Mouse (Mus musculus): ENCODE data around the gene Slc25a33. TPM values are rescaled to one million over a fixed set of nuclear protein-coding genes. Genes with fewer than 3 reads are reported as not detected.
"Not testable (repeated sequence)": the region's sequence is repeated elsewhere in the genome, so short reads cannot be mapped to it uniquely, and the experiment has no call there.

Slc25a33 gene
- polyA plus RNA-seq (2014; fragmentation: Nextera tagmentation; extraction: Ambion mirVana) = 40.3 and 48.4 TPM in 2 replicates

DNA sequence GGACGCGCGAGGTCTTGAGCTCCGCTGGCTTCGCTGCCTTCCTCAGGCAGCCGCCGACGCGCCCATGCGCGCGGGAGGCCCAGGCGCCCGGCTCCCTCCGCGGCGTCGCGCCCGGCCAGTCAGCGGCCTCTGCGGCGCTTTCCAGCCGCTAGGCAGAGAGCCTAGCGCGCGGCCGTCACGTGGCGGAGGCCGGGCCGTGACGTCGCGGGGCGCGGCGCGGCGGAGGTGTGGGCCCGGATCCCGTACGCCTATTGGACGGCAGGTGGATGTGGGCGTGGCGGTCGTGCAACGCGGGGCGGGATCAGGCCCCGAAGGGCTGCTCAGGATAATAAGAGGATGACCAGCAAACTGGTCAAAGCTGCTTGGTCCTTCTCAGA is at the start of gene Slc25a33:
Gene Slc25a33, minus strand, starts transcription at position 184 of the 377 bp plus-strand sequence.
- Histone ChIP-seq H3K27ac (ENCODE audit: low read depth, low read length) (peak within 1 kb of the TSS; percentile 92), H3K4me3 (ENCODE audit: low read depth, low read length) (peak within 1 kb of the TSS; percentile 83), H3K4me2 (ENCODE audit: low read depth, low read length) (peak within 1 kb of the TSS; percentile 97), H3K9ac (replicated peaks; ENCODE audit: low read depth, low read length) (peak within 1 kb of the TSS; percentile 84), H3K4me1 (ENCODE audit: control insufficient read depth, insufficient read depth, low read length) (peaks cover 16% of the 10 kb centered on the region; the same call in 1 of the 2 replicates), H3K36me3 (ENCODE audit: control insufficient read depth, insufficient read depth, low read length) (no peaks in the 10 kb centered on the region), H3K9me3 (ENCODE audit: control insufficient read depth, low read length) (no peaks in the 10 kb centered on the region), H3K27me3 (ENCODE audit: control insufficient read depth, insufficient read depth, low read length) (no peaks in the 10 kb centered on the region)
- WGBS = under 1% methylated on average over 51 of the region's 51 CpGs
- ATAC-seq (ENCODE audit: low read depth) = peak; percentile 97

DNA sequence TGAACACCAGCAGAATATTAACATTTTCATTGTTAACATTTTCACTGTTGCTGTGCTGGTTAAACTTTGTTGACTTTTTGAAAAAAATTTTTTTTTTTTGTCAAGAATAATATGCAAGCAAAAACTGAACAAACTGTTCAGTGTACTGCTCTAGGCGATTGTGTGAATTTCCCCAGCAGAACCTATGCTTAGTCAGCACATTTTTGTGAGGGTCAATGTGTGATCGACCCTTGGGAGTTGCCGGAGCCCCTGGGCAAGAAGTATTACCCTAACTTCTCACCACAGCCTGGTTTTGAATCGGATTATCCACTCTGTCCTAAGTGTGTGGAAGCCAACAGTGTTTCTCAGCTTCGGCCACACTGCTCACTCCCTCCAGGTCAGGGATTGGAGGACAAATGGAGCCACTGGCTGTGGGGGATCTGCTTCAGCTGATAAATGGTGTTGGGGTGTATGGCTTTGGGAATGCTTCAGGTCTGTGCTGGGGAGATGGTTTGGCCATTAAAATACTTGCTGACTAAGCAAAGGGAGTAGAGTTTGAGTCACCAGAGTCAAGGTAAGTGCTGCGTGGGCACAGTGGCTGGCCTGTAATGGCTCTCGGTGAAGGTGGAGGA is 48.6 kb upstream of the Slc25a33 start:
- Histone ChIP-seq H3K4me1 (ENCODE audit: control insufficient read depth, insufficient read depth, low read length) (no peaks in the 10 kb centered on the region), H3K9me3 (ENCODE audit: control insufficient read depth, low read length) (no peaks in the 10 kb centered on the region), H3K36me3 (ENCODE audit: control insufficient read depth, insufficient read depth, low read length) (no peaks in the 10 kb centered on the region), H3K9ac (replicated peaks; ENCODE audit: low read depth, low read length) (no peak overlapping the region), H3K27me3 (ENCODE audit: control insufficient read depth, insufficient read depth, low read length) (no peaks in the 10 kb centered on the region), H3K27ac (ENCODE audit: low read depth, low read length) (no peak overlapping the region), H3K4me3 (ENCODE audit: low read depth, low read length) (no peak overlapping the region), H3K4me2 (ENCODE audit: low read depth, low read length) (no peak overlapping the region)
- no peak for ATAC-seq (ENCODE audit: low read depth)
- 71% methylated on average over 7 of the region's 7 CpGs for WGBS

DNA sequence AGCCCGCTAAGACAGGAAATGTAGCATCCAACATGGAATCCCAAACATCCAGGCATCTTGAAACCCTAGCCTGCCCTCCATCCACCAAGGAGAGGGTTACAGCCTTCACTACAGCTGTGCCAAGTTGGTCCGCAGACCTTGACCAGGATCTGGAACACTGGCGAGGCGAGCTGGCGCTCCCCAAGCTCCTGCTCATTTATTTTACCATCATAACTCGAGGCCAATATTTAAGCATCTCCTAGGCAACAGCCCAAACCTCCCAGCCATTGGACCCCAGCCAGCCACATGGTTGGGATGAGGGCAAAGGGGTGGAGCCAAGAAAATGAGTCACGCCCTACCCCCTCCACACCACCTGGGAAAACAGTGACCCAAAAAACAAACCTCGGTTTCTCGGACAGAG is 48.0 kb upstream of the Slc25a33 start:
- H3K9ac ChIP-seq (replicated peaks; ENCODE audit: low read depth, low read length) = no peak overlapping the region
- H3K4me1 ChIP-seq (ENCODE audit: control insufficient read depth, insufficient read depth, low read length) = no peaks in the 10 kb centered on the region
- WGBS = 52% methylated on average over 9 of the region's 9 CpGs
- no peak for ATAC-seq (ENCODE audit: low read depth)
- no peaks in the 10 kb centered on the region for H3K9me3 ChIP-seq (ENCODE audit: control insufficient read depth, low read length)
- H3K4me2 ChIP-seq (ENCODE audit: low read depth, low read length) = no peak overlapping the region
- H3K4me3 ChIP-seq (ENCODE audit: low read depth, low read length) = no peak overlapping the region
- no peaks in the 10 kb centered on the region for H3K36me3 ChIP-seq (ENCODE audit: control insufficient read depth, insufficient read depth, low read length)
- H3K27me3 ChIP-seq (ENCODE audit: control insufficient read depth, insufficient read depth, low read length) = no peaks in the 10 kb centered on the region
- H3K27ac ChIP-seq (ENCODE audit: low read depth, low read length) = no peak overlapping the region

DNA sequence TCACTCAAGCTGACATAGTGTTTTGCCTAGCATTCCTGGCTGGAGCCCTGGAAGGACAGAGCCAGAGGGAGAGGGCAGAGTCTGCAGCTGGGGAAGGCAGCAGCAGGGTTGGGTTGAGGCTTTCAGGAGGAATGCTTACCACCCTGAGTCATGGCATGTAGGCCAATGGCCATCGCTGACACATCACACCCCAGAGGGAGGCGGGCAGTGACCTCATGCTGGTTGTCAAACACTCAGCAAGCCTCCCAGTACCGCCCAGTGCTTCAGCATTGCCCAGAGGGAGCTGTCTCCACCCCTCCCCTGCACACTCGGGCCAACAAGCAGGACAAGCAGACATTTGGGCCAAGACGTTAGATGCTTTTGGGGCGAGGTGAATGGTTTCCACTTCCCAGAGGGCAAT is 46.5 kb upstream of the Slc25a33 start:
- Histone ChIP-seq H3K4me3 (ENCODE audit: low read depth, low read length) (no peak overlapping the region), H3K4me1 (ENCODE audit: control insufficient read depth, insufficient read depth, low read length) (no peaks in the 10 kb centered on the region), H3K9ac (replicated peaks; ENCODE audit: low read depth, low read length) (no peak overlapping the region), H3K27me3 (ENCODE audit: control insufficient read depth, insufficient read depth, low read length) (no peaks in the 10 kb centered on the region), H3K27ac (ENCODE audit: low read depth, low read length) (no peak overlapping the region), H3K36me3 (ENCODE audit: control insufficient read depth, insufficient read depth, low read length) (no peaks in the 10 kb centered on the region), H3K9me3 (ENCODE audit: control insufficient read depth, low read length) (no peaks in the 10 kb centered on the region), H3K4me2 (ENCODE audit: low read depth, low read length) (no peak overlapping the region)
- ATAC-seq (ENCODE audit: low read depth) = no peak
- WGBS = 41% methylated on average over 6 of the region's 6 CpGs

DNA sequence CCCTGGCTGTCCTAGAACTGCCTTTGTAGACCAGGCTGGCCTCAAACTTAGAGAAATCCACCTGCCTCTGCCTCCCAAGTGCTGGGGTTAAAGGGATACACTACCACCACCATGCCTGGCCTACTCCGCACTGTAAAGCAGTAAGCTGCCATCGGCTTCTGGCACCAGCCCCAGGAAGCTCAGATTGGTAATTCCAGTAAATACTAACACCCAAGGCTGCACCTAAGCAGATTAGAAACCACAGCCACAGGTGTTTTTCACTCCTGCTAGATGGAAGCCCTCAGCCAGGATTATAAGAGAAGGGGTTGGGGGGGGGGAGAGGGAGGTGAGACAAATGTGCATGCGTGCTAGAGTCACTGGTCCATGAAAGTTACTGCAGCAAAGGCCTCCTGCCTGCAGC is 45.1 kb upstream of the Slc25a33 start:
- Histone ChIP-seq H3K4me2 (ENCODE audit: low read depth, low read length) (no peak overlapping the region), H3K27me3 (ENCODE audit: control insufficient read depth, insufficient read depth, low read length) (no peaks in the 10 kb centered on the region), H3K4me1 (ENCODE audit: control insufficient read depth, insufficient read depth, low read length) (no peaks in the 10 kb centered on the region), H3K9me3 (ENCODE audit: control insufficient read depth, low read length) (no peaks in the 10 kb centered on the region), H3K9ac (replicated peaks; ENCODE audit: low read depth, low read length) (no peak overlapping the region), H3K36me3 (ENCODE audit: control insufficient read depth, insufficient read depth, low read length) (no peaks in the 10 kb centered on the region), H3K27ac (ENCODE audit: low read depth, low read length) (no peak overlapping the region), H3K4me3 (ENCODE audit: low read depth, low read length) (no peak overlapping the region)
- 81% methylated on average over 3 of the region's 3 CpGs for WGBS
- no peak for ATAC-seq (ENCODE audit: low read depth)

DNA sequence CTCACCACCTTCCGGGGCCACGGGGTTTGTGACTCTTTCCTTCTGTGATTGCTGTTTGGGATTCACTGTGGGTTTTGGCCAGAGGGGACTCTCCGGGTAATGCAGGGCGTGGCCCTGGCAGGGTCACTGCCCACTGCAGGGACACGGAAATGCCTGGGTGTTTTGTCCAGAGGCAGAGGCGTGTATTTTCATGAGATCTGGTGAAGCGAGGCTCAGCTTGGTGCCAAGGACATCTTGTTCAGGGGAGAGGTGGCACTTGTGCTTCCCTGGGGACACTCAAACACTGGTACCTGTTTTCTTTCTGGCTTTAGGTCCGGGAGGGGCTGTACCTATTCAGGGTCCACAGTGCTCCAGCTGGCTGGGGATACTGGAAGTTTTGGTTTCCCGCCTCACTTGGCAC is 42.5 kb upstream of the Slc25a33 start:
- Histone ChIP-seq H3K27ac (ENCODE audit: low read depth, low read length) (no peak overlapping the region), H3K27me3 (ENCODE audit: control insufficient read depth, insufficient read depth, low read length) (no peaks in the 10 kb centered on the region), H3K4me1 (ENCODE audit: control insufficient read depth, insufficient read depth, low read length) (no peaks in the 10 kb centered on the region), H3K36me3 (ENCODE audit: control insufficient read depth, insufficient read depth, low read length) (no peaks in the 10 kb centered on the region), H3K9me3 (ENCODE audit: control insufficient read depth, low read length) (no peaks in the 10 kb centered on the region), H3K4me2 (ENCODE audit: low read depth, low read length) (no peak overlapping the region), H3K9ac (replicated peaks; ENCODE audit: low read depth, low read length) (no peak overlapping the region), H3K4me3 (ENCODE audit: low read depth, low read length) (no peak overlapping the region)
- 90% methylated on average over 9 of the region's 9 CpGs for WGBS
- no peak for ATAC-seq (ENCODE audit: low read depth)

DNA sequence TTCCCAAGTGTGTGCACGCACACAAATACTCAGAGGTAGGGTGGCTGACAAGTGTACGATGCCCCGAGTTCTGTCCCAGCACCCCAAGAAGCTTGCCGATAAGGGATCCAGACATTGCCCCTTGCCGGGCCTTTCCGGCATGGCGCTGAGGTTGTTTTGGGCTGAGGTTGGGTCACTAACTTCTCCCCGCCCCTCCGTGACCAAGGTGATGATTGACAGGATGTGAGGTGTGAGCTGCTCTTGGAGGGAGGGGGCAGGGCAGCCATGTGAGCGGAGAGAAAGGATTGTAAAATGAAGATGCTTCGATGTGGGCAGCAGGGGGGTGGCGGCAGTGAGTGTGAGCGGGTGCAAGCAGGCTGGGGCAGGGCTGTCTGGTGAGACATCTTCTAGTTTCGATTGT is 41.5 kb upstream of the Slc25a33 start:
- H3K36me3 ChIP-seq (ENCODE audit: control insufficient read depth, insufficient read depth, low read length) = no peaks in the 10 kb centered on the region
- WGBS = 91% methylated on average over 14 of the region's 14 CpGs

DNA sequence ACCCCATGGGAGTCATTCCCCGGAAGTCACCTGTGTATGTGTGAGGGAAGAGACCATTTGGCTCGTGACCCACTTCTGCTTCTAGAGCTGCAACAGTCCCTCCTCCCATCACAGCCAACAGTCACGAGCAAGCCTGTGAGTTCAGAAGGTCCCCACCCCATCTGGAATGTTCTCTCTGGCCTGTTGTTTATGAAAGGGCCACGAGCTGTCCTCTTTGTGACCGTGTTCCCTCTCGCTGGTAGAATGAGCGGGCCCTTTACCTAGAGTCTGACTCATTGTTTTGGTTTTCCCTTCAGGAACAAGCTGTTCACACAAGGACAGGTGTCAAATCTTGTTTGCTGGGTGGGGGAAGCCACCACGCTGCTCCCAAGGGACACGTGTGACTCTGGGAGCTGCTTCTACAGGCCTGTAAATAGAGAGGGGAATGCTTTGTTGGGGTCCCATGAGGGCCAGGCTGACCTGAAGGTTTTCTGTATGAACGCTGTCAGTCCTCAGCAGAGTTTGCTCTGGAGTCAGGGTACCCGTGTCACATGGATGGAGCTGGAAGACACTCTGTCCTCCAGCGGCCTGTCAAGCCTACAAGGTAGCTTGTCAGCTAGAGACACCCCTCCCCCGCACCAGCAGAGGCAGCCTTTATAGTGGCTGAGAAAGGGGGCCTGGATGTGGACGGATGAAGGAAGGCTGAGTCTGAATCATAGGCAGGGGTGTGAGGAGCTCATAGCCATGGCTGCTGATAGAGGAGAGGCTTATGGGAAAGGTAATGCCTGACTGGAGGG is 39.5 kb upstream of the Slc25a33 start:
- no peak for ATAC-seq (ENCODE audit: low read depth)
- Histone ChIP-seq H3K4me2 (ENCODE audit: low read depth, low read length) (no peak overlapping the region), H3K27me3 (ENCODE audit: control insufficient read depth, insufficient read depth, low read length) (0 out of 2 replicates have a peak, but pooled peaks cover 3% of the 10 kb centered on the region), H3K4me1 (ENCODE audit: control insufficient read depth, insufficient read depth, low read length) (no peaks in the 10 kb centered on the region), H3K9ac (replicated peaks; ENCODE audit: low read depth, low read length) (no peak overlapping the region), H3K9me3 (ENCODE audit: control insufficient read depth, low read length) (no peaks in the 10 kb centered on the region), H3K4me3 (ENCODE audit: low read depth, low read length) (no peak overlapping the region), H3K27ac (ENCODE audit: low read depth, low read length) (no peak overlapping the region), H3K36me3 (ENCODE audit: control insufficient read depth, insufficient read depth, low read length) (no peaks in the 10 kb centered on the region)
- WGBS = 65% methylated on average over 14 of the region's 14 CpGs

More for the DNA sequence above, 41.5 kb upstream of the Slc25a33 start:
- no peak for ATAC-seq (ENCODE audit: low read depth)
- no peaks in the 10 kb centered on the region for H3K4me1 ChIP-seq (ENCODE audit: control insufficient read depth, insufficient read depth, low read length)
- H3K27ac ChIP-seq (ENCODE audit: low read depth, low read length) = no peak overlapping the region
- no peak overlapping the region for H3K4me2 ChIP-seq (ENCODE audit: low read depth, low read length)
- no peak overlapping the region for H3K4me3 ChIP-seq (ENCODE audit: low read depth, low read length)
- no peak overlapping the region for H3K9ac ChIP-seq (replicated peaks; ENCODE audit: low read depth, low read length)
- H3K27me3 ChIP-seq (ENCODE audit: control insufficient read depth, insufficient read depth, low read length) = 0 out of 2 replicates have a peak, but pooled peaks cover under 1% of the 10 kb centered on the region
- H3K9me3 ChIP-seq (ENCODE audit: control insufficient read depth, low read length) = no peaks in the 10 kb centered on the region

DNA sequence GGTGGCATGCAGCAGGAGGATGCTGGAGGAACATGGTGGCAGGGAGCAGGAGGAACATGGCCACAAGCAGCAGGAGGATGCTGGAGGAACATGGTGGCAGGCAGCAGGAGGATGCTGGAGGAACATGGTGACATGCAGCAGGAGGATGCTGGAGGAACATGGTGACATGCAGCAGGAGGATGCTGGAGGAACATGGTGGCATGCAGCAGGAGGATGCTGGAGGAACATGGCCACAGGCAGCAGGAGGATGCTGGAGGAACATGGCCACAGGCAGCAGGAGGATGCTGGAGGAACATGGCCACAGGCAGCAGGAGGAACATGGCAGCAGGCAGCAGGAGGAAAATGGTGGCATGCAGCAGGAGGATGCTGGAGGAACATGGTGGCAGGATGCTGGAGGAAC is 36.3 kb upstream of the Slc25a33 start:
- not testable (repeated sequence) for H3K27ac ChIP-seq (ENCODE audit: low read depth, low read length); H3K9ac ChIP-seq (replicated peaks; ENCODE audit: low read depth, low read length); H3K9me3 ChIP-seq (ENCODE audit: control insufficient read depth, low read length); H3K36me3 ChIP-seq (ENCODE audit: control insufficient read depth, insufficient read depth, low read length); H3K4me2 ChIP-seq (ENCODE audit: low read depth, low read length); H3K27me3 ChIP-seq (ENCODE audit: control insufficient read depth, insufficient read depth, low read length); ATAC-seq (ENCODE audit: low read depth); H3K4me3 ChIP-seq (ENCODE audit: low read depth, low read length); H3K4me1 ChIP-seq (ENCODE audit: control insufficient read depth, insufficient read depth, low read length)

All from neural tube, embryonic 14.5 days (tissue).